ENCODE assay signal across 25 mouse cellular contexts in the genomic region with DNA sequence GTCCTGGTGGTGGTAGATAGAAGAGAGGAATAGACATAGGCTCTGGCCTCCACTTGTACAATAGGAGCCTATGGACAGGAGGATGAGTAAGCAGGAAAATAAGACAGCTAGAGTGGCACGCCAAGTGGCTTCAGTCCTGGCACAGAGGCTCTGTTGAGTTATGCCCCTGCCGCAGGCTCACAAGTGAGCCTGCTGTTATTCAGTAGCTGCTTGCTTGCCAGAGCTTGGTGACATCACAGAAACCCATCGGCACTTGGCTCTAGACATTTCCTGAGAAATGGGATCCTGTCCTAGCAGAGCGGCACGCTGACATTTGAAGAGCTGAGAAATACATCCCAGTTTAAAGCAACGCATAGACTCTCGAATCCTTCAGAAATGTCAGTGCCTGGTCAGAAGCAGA.
DNase-seq lines count a peak whose midpoint lies in the region; TF ChIP-seq lines count a peak whose summit lies in the region.
"Had no signal": no experiment of that assay in that cellular context is flagged by ENCODE, and none has a peak within 500 bp of the region (broad histone marks: within the 10 kb centered on the region; RNA-seq: fewer than 3 reads in every experiment).

No protein-coding gene starts in this region.

- TF ChIP-seq CTCF in gastrocnemius, adult 2 months (IDR thresholded peaks at IDR 0.05), result no peak

- intact Hi-C loops in gastrocnemius, adult 2 months (cut with DNase I), result no loop called here

- H3K4me3 ChIP-seq in gastrocnemius, adult 2 months, result no peak overlapping the region
- H3K4me3 ChIP-seq: embryonic facial prominence, embryonic 12.5 days; embryonic facial prominence, embryonic 15.5 days; heart, embryonic 12.5 days; heart, embryonic 15.5 days; hindbrain, embryonic 10.5 days; hindbrain, embryonic 13.5 days; intestine, embryonic 15.5 days; kidney, embryonic 15.5 days had no signal

- peak; percentile 17 to 18 for DNase-seq in cerebellum, adult 18-20 months
- DNase-seq in cerebellum, adult 11-12 months, result no peak
- peak; percentile 27 to 47 for DNase-seq in cerebellum, postnatal 14 days
- no peak for DNase-seq in cerebellum, postnatal 4 days (ENCODE audit: low spot score in 2 of 2)
- DNase-seq in gastrocnemius, adult 2 months, result peak; percentile 32
- no peak for DNase-seq in gastrocnemius, postnatal 4 days (ENCODE audit: low spot score in 2 of 2)
- peak; percentile 49 for DNase-seq in brain, adult 2 months (ENCODE audit: low read depth, low spot score)
- DNase-seq in adrenal gland, postnatal 10 days, result no peak
- DNase-seq: adrenal gland, adult 2 months; adrenal gland, postnatal 25 days; forebrain, postnatal 0 days; gastrocnemius, postnatal 14 days; heart, adult 18-20 months; heart, postnatal 10 days; heart, postnatal 36 days; kidney, adult 11 months; kidney, adult 8-10 months had no signal

- no peak overlapping the region for H3K27ac ChIP-seq in gastrocnemius, adult 2 months
- H3K27ac ChIP-seq: embryonic facial prominence, embryonic 12.5 days; embryonic facial prominence, embryonic 15.5 days; heart, embryonic 15.5 days; hindbrain, embryonic 10.5 days; hindbrain, embryonic 13.5 days; intestine, embryonic 15.5 days; kidney, embryonic 15.5 days had no signal

Comparison
In these comparisons a context has a peak if more than half of its experiments do, and no peak if none do; other contexts are left out.
1. DNase-seq: peak in cerebellum, adult 18-20 months (2 of 2), cerebellum, postnatal 14 days (2 of 2), gastrocnemius, adult 2 months (single experiment) and brain, adult 2 months (single experiment); none in cerebellum, adult 11-12 months (single experiment), cerebellum, postnatal 4 days (0 of 2), gastrocnemius, postnatal 4 days (0 of 2) and adrenal gland, postnatal 10 days (single experiment).